Mouse (Mus musculus): ENCODE measurements around the gene Lhcgr.
"Not testable (repeated sequence)": the region's sequence is repeated elsewhere in the genome, so short reads cannot be mapped to it uniquely, and the experiment has no call there.

The Lhcgr gene

DNA sequence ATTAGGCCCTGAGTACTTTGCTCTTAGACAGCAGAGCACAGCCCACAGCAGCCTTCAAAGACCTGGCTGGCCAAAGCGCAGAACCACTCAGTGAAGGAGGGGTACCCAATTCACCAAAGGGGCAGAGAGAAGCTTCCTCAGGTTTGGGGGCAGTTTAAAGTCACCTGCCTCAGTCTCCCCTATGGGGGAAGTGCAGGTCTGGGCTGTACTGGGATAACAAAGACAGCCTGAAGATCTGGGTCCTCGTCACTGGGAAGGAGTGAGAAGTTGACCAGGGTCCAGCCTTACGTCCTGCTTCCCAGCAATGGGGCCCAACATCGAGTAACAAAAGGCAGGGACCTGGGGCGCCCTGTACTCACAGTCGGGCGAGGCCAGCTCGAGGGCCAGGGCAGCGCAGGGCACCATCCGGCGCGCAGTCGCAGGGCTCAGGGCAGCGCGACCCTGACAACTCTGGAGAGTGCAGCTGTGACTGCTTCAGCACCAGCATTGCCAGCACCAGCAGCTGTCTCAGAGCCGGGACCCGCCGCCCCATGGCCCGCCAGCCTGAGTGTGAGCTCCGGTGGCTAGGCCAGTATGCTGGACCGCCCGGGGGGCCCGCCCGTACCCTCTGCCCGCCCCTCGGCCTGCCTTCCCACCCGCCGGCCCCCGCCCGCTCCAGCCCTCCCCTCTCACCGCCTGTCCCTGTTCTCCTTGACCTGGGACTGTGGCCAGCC, at the start of gene Lhcgr:
Gene Lhcgr, minus strand, starts transcription at position 551 of the 713 bp plus-strand sequence.
- peak; percentile 44 for DNase-seq (ENCODE audit: low spot score)

DNA sequence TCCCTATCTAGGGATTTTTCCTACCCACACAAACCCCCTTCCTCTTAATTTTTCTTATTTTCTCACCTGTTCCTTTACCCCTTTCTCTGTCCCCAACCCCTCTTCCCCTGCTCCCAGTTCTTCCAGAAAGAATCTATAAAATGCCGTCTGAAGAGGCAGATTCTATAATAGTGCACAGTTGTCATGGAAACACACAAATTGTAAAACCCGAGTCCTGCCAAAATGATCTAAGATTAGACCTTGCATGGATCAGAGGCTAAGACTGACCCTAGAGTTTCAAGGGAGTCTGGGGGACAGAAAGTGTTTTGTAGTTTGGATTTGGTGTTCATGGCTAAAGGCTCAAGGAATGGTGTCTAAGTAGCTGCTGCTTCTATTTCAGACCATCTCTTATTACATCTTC, 25.8 kb upstream of the Lhcgr start:
- DNase-seq (ENCODE audit: low spot score) = no peak

DNA sequence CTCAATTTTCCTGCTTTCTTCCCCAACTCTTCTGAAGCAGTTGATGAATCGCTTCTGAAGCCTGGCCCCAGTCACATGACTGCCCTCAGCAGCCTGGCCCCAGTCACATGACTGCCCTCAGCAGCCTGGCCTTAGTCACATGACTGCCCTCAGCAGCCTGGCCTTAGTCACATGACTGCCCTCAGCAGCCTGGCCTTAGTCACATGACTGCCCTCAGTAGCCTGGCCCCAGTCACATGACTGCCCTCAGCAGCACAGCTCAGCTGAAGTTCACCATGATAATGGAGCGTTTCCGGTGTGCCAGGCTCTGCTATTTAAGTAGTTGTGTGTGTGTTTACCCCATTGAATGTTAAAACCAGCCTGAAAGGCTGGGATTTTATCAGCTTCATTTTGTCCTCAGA, 21.2 kb upstream of the Lhcgr start:
- not testable (repeated sequence) for DNase-seq (ENCODE audit: low spot score)

DNA sequence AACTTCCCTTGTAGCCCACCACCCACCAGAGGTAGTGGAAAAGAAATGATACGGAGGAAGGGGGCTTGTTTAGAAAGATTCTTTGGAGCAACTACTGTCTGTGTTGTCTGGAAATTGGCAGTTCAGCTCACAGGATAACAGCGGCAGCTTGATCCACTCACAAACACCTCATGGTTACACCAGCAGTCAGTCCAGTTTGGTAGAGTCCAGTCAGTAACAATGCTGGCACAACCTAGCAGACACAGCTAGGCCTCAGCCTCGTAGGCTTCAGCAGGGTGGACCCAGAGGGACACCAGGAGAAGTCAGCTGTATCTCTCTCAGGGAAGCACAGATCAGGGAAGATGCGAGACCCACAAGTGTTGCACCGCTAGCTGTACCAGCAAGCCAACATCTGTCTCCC, 19.0 kb upstream of the Lhcgr start:
- no peak for DNase-seq (ENCODE audit: low spot score)

DNA sequence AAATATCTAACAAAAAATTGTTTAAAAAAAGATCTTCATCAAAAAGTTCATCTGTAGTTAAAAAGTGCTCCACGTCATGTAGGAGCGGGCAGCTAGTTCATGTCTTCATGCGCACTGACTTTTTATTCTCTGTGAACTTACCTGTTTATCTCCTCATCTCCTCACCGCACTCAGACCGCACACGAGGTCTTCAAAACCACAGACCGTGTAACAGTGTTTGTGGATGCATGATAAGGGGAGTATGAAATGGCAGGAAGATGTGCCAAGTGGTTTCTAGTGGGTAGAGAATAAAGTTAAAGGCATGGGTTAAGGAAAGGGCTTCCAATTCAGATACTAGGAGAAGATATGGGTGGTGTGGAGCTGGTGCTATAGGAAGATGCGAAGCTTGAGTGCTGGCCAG, 14.6 kb upstream of the Lhcgr start:
- DNase-seq (ENCODE audit: low spot score) = no peak

DNA sequence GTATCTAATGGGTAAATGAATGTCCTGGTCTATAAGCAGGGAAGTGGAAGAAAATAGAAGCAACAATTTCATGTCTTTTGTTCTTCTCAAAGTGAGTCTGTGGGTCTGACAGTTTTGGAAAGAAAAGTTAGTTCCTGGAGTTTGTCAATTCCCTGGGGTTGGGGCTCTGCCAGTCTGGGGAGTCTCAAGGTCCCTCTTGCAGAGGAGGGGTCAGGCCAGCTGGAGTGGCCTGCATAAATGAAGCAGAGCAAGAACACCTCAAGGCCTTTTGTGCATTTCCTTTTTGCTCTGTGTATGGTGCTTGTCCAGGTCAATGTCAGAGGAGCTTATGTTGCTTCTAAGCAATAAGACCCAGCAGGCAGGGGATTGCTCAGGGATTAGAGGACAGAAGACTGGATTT, 11.7 kb upstream of the Lhcgr start:
- DNase-seq (ENCODE audit: low spot score) = no peak

DNA sequence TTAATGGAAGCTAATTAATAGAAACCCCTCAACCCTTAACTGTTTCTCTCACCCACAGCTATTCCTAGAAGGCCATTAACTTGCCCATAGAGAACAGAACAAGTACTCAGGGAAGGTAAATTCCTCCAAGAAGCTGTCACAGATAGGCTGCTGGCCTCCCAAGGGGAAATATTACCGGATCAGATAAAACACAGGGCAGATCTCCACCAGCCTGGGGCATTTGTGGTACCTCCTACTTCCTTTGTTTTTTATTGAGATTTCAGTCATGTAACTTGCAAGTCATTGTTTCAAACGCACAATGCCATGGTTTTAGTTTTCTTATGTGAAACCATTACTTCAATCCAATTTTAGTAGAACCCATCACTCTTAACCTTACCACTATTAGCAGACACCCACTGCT, 1.1 kb downstream of the Lhcgr start:
- no peak for DNase-seq (ENCODE audit: low spot score)

DNA sequence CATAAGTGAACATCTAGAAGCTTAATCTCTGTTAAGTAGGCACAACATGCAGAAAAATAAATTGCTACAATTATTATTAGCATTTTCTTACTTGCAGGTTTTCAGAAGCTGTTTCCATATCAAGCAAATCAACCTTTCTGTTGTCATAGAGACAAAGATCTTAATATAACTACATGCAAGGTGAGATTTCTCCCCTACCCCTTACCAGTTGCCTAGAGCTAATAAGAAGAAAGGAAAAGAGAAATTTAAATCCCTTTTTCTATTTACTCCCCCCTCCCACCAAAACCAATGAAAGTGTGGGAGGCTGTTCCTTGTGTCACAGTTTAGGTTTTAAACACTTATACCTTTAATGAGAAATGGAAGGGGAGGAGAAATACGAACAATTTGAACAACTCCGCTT, 3.4 kb downstream of the Lhcgr start:
- DNase-seq (ENCODE audit: low spot score) = no peak

DNA sequence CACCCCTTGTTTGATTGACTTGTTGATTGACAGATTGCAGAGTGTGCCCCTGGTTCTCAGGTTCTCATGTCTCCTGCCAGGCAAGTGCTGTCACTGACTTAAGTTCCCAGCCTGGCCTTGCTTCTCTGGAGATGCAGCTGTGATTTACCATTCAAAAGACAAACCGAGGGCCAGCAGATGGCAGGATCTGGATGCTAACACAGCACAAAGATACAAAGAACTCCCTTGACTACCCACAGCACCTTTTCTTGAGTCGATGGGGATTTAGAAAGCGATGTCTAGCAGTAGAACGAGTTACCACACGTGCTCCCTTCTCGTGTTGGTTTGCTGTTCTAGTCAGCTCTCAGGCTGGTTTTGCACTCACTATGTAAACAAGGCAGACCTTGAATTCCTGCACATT, 4.9 kb downstream of the Lhcgr start:
- DNase-seq (ENCODE audit: low spot score) = no peak

DNA sequence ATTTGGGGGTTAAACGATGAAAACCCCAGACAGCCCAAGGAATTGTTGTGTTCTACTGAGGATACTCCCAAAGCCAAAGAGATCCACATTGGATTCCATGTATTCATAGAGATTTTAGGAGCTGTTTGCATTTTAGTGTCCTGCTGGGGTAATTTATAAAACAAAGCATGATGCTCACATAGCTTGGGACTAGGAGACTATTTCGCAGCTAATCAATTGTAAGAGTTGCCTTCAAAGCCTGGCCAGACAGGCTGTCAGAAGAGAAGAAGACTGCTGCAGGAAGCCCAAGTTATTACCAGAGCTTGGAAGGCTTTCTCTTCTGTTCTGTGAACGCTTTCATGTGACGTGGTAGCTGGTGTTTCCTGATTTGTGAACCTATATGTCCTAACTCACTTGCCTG, 5.4 kb downstream of the Lhcgr start:
- no peak for DNase-seq (ENCODE audit: low spot score)

DNA sequence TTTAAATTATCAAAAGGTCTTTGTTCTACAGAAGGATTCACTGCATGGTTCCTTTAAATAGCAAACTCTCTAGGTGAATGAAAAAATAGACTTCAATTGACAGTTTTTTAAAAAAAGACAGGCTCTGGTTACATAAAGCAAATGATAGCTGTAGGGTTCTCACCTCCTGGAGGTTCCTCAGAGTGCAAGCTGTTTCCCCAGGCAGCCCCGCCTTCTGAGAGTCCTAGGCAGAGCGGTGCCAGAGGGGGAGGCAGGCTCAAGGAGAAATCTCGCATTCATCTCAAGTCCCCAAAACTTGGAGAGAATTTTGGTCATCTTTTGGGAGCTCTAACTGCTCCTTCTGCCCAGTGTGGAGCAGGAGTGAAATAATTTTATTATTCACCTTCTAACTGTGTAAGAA, 12.6 kb downstream of the Lhcgr start:
- DNase-seq (ENCODE audit: low spot score) = no peak

DNA sequence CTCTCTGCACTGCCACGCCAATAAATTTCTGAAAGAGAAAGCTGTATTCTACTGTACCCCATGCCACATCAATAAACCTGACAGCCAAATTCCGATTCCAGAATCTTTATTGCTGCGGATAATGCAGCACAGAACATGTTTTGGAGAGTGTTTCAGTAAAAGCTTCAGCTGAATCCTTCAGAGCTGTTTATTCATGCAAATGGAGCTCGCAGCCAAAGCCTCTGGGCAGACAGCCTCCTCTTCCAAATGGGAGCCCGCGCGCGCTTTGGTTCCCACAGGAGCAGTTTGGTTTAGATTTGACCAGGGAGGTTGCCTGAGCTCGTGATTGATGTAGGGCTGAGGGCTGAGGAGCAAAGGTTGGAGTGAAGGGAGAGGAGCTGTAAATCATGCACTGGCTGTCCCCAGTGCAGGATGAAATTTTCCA, 17.7 kb downstream of the Lhcgr start:
- no peak for DNase-seq (ENCODE audit: low spot score)

DNA sequence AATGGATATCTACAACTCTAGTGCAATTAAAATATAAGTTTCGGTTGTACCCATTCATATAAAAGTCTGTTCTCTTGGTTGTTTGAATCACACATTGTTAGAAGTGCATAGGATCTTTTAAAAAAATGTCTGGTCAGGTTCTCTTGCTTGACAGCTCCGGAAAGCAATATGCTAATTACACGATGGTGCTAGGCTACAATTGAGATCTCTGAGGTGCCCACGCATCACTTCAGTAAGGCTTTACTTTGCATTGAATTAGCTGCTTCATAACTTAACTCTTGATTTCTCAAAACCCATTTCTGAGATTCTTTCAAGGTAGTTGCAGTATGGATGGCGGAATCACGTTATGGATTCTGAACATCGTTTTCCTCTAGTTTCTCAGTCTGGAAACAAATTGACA, 21.7 kb downstream of the Lhcgr start:
- no peak for DNase-seq (ENCODE audit: low spot score)

DNA sequence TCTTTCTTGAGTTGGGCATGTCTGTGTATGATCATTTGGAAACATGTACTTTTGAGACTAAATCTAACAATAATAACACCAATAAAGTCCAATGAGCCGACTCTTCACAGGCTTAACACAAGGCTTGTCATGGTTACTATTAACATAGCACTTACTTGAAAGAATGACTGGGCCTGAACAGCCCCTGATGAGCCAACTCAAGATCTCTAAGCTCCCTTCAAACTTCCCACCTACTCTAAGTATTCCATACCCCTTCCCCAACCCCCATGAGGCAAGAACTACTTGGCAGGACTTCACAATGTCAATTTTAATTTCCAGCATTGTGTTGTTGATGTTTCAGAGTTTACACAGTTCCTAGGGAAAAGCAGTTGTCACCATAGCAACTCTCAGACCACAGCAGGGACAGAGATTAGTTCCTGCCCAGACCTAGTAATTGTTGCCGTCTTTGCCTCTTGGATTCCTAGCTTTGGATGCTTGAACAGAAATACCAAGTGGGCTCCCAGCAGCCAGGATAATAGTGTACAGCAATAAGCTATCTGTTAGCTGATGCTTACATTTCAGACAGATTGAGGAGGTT, 22.4 kb downstream of the Lhcgr start:
- DNase-seq (ENCODE audit: low spot score) = no peak

DNA sequence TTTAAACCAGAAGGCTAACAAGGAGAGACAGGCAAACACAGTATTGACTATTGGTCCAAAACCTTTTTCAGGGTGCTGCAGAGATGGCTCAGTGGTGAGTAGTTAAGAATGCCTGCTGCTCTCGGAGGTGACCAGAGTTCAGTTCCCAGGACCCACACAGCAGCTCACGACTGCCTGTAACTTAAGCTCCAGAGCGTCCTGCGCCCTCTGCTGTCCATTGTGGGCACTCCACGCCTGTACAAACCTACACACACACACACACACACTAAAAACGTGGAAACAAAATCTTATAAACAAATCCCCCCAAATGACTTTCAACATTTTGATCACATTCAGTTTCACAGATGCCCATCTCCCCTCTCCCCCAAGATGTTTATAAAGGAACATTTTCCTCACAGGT, 24.9 kb downstream of the Lhcgr start:
- DNase-seq (ENCODE audit: low spot score) = no peak

DNA sequence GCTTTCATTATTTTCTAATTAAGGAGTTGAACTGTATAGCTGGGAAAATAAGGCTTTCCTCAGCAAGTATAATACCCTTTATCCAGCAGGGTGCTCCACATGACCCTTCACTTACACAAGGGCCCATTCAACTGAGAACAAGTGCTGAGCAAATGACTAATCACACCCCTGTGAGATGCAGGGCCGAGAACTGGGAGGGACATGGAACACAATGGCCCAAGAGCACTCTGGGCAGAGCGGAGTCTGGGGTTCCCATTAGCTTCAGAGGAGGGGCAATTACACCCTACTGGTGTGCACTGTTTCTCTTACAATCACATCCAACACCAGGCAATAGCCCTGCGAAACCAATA, 27.7 kb downstream of the Lhcgr start:
- peak; percentile 70 for DNase-seq (ENCODE audit: low spot score)

DNA sequence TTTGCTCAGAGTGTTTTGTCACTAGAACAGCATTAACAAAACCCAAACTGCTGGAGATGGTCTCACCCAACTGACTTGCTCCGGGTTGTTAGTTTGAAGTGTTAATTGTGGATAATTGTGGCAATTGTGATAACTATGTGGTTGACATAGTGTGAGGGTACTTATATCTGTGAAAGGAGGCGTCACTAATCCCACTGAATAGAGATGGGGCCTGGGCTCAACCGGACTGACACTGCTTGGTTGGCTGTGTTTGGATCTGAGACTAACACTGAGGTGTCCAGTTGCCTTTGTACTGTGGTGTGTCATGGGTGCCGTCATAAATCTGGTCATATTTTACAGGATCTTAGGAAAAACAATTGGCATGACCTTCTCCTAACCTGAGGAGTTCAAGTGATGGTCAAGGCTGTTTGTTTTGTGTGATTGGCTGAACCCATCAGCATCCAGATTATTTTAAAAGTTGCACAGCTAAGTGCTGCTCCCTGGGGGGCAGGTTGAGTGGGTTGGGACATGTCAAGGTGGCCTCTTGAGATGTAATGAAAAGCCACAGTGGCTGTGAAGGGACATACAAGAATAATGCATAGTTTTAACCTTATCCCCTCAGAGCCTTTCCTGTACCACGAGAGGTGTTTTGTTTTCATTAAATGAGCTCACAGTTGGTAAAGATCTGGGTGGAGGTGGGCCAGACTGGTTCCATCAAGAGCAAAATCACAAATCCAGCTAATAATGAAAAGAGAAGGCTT, 28.2 kb downstream of the Lhcgr start:
- peak; percentile 64 for DNase-seq (ENCODE audit: low spot score)

DNA sequence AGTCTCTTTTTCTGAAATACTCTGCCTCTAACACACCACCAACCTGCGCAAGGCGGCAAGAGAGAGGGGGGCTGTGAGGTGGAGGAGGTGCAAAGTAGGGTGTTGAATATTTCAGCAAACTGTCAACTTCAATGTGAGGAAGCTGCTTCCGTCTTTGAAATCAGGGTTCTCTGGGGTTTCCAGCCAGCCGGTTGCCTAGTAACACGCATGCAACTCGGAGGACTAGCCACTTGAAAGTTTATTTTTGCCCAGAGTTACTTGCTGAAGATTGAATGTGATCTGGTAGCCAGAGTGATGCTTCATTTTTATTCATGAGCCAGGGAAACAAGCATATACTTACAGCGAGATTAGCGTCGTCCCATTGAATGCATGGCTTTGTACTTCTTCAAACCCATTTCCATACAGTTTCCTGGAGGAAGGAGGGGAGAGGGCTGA, 33.8 kb downstream of the Lhcgr start:
- no peak for DNase-seq (ENCODE audit: low spot score)

DNA sequence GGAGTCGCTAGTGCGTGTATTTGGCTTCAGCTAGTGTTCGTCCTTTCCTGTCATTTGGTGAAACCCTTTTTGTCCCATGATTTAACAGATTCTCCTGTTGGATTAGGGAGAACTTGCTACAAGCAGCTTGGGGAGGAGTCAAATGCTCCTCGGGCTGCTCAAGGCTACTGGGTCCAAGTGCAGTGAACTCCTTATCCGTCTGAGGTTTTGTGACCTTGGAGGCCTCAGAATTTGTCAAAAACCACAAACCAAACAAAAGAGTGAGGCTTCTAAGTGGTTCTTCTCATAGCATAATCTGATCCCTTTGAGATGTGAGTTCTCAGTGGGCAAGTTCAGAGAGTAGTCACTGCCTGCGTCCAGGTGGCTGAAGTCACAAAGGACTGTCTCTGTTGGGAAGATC, 36.0 kb downstream of the Lhcgr start:
- no peak for DNase-seq (ENCODE audit: low spot score)

DNA sequence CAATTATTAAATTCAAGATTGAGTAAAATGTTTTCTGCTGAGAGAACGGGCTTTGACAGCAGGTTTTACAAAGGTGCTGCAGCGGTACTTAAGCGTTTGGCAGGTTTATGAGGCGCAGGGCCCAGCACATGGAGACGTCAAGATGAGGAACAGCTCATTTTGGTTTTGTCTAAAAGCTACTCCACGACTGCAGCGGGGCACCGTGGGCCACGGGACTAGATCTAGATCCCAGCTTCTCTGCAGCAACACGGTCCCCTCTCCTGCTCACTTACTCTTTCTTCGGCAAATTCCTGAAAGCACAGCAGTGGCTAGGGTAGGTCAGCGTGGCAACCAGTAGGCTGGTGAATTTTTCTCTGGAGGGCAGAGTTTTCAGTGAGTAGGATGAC, 38.3 kb downstream of the Lhcgr start:
- DNase-seq (ENCODE audit: low spot score) = no peak

DNA sequence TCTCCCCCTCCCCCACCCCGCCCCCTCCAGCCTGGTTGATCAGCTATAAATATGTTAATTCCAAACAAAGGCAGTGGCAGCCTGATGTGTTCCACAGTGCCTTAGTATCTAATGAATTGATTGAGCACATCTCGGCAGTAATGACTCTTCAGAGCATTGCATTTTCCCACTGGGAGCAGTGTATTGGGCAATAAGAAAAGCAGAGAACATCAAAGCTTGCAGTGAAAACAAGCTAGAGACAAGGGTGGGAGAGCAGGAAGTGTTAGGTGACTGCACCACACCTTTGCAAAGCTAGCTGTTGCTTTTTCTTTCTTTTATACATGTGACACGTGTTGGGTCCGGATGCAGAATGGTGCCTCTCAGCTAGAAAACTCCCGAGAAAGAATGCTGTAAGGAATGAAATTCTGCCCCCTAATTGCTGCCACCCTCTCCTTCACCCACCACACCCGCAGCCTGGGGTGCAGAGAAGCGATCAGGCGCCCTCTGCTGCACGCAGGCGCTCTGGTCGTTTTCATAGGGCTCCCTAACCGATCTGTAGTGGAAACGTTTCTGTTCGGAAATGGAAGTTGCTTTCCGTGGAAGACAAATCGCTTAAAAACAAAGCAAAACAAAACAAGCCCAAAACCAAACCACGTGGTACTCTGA, 38.8 kb downstream of the Lhcgr start:
- peak; percentile 61 for DNase-seq (ENCODE audit: low spot score)

DNA sequence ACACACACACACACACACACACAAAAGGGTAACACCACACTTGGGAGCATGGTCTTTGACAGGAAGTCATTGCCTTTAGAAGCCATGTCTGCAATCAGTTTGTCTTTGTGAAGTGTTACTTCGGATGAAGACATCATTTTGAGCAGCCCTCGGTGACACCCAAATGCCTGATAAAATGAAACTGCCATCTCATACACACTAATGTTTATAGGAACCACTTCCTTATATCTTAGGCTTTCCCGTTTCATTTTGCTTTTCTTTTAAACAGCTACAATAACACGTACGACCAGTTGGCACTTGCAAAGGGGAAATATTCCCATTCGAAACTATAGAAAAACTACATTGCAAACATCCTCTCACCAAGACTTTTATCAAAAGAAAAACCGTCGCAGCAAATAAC, 42.1 kb downstream of the Lhcgr start:
- DNase-seq (ENCODE audit: low spot score) = no peak

DNA sequence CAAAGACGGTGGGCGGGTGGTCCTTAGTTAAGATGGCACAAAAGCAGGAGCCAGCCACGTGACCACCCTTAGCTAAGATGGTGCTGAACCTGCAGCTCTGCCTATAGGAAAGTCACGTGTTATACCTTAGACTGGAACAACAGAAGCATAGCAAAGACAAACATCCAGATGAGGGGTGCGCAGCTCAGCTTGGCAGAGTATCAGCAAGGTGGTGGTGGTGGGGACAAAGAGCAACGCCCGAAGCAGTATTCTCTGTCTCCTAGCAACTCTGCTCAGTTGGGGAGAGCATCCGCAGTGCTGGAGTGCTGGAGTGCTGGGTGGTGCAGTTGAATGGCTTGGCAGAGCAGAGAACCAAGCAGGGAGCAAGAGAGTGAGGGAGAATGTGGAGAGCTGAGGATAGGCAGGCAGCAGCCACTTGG, 85.5 kb downstream of the Lhcgr start:
- no peak for DNase-seq (ENCODE audit: low spot score)
